Mouse (Mus musculus) NIH3T3 (cell line): ENCODE results near the gene Eif4g1.
"Not testable (repeated sequence)": the region's sequence is repeated elsewhere in the genome, so short reads cannot be mapped to it uniquely, and the experiment has no call there.

ENCODE experiments used
- DNase-seq: peaks from one replicate; pipeline ENCODE4 v3.0.0-alpha.2; 2012; ENCODE audit warnings: low read depth

The Eif4g1 gene

DNA sequence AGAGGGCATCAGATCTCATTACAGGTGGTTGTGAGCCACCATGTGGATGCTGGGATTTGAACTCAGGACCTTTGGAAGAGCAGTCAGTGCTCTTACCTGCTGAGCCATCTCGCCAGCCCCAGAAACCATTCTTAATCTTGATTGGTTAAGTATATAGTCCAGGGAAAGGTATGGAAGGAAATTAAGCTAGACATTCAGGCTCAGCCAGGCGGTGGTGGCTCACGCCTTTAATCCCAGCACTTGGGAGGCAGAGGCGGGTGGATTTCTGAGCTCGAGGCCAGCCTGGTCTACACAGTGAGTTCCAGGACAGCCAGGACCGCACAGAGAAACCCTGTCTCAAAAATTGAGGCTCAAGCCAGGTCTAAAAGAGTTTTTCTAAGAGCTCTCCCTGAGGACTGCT, at the start of gene Eif4g1:
Gene Eif4g1, plus strand, starts transcription at position 301 of the 400 bp plus-strand sequence.
- DNase-seq: not testable (repeated sequence)

- peak; percentile 59 for DNase-seq
Measured at GRCm38 (mm10) chr16:20619541-20620398, 48.3 kb upstream of the Eif4g1 start.

DNA sequence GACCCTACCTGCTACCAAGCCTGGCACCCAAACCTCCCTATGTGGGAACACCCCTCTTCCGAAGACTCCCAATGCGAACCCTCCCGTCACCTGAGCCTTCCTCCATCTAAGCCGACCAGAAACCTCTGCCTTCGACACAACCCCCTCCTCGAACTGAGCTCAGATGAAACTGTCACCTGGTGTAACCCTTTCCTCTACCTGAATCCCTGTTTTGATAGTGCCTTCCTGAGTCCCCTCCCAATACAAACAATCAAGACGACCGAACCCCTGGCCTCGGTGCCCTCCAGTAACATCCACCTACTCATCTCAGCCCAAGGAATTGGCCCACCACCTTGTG, 47.7 kb upstream of the Eif4g1 start:
- no peak for DNase-seq

- DNase-seq: no peak
Measured at GRCm38 (mm10) chr16:20620751-20621190, 47.3 kb upstream of the Eif4g1 start.

DNA sequence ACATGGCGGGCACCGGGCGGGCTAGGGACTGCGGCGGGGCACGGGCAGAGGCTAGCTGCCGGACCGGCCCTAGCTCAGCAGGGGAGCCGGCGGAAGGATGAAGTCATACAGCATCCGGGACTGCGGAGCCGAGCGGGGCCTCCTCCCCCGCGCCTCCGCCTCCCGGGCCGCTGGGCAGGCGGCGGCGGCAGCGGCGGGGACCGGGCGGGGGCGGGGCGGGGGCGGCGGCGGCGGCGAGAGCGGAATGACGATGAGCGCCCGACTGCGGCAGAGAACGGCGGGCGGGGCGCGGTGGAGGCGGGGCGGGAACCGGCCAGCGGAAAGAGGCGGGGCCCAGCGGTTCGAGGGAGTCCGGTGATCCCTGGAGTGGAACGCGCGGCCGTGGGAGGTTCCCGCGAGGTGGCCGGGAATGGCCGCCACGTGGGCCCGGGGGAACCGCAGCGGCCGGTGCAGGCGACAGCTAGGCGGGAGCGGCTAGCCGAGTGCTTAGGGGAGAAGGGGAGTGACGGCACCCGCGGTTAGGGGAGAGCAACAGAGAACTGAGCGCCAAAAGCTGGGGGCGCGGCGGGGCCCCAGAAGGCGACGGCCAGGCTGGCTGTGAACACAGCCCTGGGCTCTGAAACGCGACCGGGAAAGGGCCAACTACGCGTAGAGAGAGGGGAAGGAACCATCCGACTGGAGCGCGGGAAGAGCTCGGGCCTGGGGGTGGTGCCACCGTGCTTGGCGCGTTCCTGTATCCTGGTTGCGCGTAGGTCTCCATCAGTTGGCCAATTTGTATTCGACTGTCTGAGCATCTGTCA, 46.7 kb upstream of the Eif4g1 start, which contains the start of gene Camk2n2:
Gene Camk2n2, minus strand, starts transcription at position 97 of the 800 bp plus-strand sequence.
- peak; percentile 74 for DNase-seq

DNA sequence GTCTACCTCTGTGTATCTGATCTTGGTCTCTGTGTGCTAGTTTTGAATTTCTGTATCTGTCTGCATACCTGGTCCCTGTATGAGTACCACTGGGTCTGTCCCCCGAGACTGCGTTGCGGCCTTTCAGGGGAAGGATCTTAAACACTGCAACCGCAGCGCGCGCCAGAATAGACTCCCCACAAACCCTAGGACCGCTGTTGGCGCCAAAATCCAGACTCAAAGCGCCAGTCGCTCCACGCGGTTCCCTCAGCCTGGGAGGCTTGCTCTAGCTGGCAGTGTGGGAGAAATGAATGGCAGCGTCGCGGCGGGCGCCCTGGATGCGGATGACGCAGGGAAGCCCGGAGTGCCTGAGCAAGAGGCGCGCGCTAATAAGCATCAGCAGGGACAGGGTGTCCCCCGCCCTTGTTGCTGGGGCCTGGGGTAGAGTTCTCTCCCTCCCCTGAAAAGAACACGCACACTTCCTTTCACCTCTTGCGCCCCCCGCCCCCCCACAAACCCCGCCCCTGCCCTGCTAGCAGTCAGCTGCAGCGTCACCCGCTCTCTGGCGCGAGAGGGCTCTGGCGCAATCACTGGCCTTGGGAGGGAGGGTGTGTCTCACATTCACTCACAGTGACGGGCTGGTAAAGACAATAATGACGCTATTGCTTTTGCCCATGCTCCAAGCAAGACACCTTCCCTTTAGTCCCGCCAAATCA, 46.0 kb upstream of the Eif4g1 start:
- peak; percentile 91 for DNase-seq

GRCm38 (mm10) chr16:20623211-20623610, 44.9 kb upstream of the Eif4g1 start:
- peak; percentile 37 for DNase-seq

GRCm38 (mm10) chr16:20628871-20629391, 39.2 kb upstream of the Eif4g1 start:
- DNase-seq: no peak

- peak; percentile 55 for DNase-seq
Measured at GRCm38 (mm10) chr16:20629731-20630634, 38.1 kb upstream of the Eif4g1 start, which contains the start of gene Ece2. Gene Ece2, plus strand, starts transcription at chr16:20629828.

DNA sequence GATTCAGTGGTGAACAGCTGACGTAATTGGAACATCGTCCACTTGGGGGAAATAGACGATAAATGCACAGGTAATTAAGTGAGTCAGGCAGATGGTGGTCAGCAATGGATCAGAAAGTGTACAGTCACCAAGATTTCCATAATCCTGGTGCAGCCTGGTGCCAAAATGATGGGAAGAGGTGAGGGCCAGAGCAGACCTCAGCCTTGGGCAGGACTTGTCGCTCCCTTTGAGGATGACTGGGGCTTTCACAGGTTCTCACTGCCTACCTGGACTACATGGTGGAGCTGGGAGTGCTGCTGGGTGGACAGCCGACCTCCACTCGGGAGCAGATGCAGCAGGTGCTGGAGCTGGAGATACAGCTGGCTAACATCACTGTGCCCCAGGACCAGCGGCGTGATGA, 30.7 kb upstream of the Eif4g1 start:
- DNase-seq: no peak

DNA sequence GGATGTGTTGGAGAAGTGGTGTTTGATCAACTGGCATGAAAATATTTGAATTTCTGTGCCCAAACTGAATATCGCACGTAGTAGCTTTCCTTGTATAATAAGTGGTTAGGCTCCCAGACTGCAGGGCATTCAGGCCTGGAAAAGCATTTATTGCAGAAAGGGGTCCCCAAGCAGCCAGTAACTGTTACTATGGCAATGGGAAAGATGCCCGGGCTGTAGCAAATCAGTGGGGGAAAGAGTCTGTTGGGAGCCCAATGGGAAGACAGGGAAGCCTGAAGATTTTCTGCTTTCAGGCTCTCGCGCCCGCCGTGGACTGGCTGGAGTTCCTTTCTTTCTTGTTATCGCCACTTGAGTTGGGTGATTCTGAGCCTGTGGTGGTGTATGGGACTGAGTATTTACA, 29.7 kb upstream of the Eif4g1 start:
- no peak for DNase-seq

DNA sequence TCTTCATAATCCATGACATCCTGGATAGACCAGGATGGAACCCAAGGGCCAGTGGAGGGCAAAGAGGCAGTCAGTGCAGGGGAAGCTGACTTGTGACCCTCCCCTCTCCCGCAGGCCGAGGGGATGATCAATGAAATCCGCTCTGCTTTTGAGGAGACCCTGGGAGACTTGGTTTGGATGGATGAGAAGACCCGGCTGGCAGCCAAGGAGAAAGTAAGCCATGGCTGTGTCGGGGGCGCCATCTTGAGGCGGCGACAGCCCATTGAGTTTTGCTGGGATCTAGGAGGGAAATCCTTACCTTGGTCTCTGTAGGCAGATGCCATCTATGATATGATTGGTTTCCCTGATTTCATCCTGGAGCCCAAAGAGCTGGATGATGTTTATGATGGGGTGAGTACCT, 26.0 kb upstream of the Eif4g1 start:
- peak; percentile 87 for DNase-seq

DNA sequence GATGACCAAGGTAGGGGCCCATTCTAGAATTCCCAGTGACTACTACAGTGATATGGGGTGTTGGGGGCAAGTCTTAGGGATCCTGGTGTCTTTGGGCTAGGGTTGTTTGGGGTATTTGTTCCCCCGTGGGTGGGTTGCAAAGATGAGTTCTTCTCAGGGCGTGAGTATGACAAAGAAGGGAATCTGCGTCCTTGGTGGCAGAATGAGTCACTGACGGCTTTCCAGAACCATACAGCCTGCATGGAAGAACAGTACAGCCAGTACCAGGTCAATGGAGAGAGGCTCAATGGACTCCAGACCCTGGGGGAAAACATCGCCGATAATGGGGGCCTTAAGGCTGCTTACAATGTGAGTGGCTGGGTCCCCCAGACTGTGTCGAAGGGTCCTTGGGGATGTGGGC, 24.2 kb upstream of the Eif4g1 start:
- no peak for DNase-seq

DNA sequence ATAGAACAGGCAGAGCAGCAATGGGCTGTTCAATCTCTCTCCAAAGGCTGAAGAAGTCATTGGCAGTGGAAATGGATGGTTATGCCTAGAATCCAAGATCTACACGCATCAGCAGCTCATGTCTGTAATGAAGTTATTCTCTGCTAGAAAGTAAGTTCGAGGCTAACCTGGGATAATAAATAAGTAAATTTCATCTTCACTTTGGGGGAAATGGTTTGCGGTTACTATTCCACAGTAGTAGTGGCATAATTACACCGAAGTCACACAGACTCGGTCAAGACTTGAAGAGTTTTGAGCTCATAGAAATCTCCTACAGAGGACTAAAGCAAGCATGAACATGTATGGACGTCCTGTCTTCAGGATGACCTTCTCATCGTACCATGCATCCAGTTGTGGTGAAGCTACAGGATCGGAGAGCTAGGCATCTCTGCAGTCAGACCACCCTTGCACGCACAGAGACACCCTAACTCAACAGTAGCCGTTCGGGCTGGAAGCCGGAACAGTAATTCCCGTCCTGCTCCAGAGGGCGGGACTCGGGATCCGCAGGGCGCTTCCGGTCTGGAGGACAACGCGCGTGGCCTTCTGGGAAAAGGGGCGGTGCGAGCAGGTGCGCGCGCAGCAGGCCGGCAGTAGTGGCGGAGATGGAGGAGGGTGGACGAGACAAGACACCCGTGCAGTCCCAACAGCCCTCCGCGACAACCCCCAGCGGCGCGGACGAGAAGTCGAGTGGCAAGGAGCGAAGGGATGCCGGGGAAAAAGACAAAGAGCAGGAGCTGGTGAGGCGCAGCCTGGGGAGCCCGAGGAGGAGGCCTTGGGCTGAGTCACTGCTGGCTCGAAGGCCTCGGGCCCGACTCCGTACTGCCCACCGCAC, 16.8 kb upstream of the Eif4g1 start, which contains the start of gene Psmd2:
Gene Psmd2, plus strand, starts transcription at position 577 of the 871 bp plus-strand sequence.
- DNase-seq: peak; percentile 97

GRCm38 (mm10) chr16:20651947-20652310, 16.2 kb upstream of the Eif4g1 start:
- DNase-seq: no peak

- DNase-seq: no peak
Measured at GRCm38 (mm10) chr16:20653315-20653714, 14.8 kb upstream of the Eif4g1 start.

DNA sequence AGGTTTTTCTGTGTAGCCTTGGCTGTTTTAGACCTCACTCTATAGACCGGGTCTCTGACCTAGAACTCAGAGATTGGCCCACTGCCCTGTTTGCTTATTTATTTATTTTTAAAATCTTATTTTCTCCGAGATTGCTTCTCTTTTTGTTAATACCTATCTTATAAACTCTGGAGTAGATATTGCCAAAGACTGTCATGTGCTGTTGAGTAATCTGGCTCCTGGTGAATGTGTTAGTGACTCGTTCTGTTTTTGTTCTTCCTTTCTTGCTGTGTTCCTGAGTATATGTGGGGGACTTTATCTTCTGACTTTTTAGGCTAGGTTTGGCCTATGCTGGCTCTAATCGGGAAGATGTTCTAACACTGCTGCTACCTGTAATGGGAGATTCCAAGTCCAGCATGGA, 10.5 kb upstream of the Eif4g1 start:
- peak; percentile 74 for DNase-seq

GRCm38 (mm10) chr16:20670291-20670690, 2.2 kb downstream of the Eif4g1 start:
- DNase-seq: no peak

DNA sequence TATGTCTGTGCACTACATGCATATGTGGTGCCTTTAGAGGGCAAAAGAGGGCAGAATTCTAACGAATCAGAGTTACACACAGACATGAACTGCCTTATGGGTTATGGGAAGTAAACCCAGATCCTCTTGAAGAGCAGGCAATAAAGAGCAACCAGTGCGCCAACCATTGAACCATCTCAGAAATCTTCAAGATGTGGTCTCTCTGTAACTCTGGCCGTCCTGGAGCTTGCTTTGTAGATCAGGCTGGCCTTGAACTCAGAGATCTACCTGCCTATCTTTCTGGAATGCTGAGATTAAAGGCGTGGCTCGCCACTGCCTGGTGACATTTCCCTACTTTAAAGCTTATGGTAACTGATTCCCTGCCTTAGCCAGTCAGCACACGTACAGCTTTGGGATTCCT, 3.8 kb downstream of the Eif4g1 start:
- no peak for DNase-seq

GRCm38 (mm10) chr16:20672500-20672902, 4.4 kb downstream of the Eif4g1 start:
- peak; percentile 99 for DNase-seq
